Mouse (Mus musculus) gastrocnemius, adult 8-10 months (tissue): ENCODE measurements around the gene Cdyl. TPM values are rescaled to one million over a fixed set of nuclear protein-coding genes. Genes with fewer than 3 reads are reported as not detected.

Experiments
- DNase-seq, 2 experiments: peaks; one replicate each; pipeline ENCODE4 v3.0.0; 2022; ENCODE audit warnings: low spot score in 2 of 2
- total RNA-seq, 4 experiments: library from RNA; stranded (reverse); gene quantifications; 2 replicates each; pipeline ENCODE4 v1.2.4; 2022

Cdyl gene
- total RNA-seq, 4 experiments from 2014 or later: 4.7 to 5.7 (median 5.4) TPM

DNA sequence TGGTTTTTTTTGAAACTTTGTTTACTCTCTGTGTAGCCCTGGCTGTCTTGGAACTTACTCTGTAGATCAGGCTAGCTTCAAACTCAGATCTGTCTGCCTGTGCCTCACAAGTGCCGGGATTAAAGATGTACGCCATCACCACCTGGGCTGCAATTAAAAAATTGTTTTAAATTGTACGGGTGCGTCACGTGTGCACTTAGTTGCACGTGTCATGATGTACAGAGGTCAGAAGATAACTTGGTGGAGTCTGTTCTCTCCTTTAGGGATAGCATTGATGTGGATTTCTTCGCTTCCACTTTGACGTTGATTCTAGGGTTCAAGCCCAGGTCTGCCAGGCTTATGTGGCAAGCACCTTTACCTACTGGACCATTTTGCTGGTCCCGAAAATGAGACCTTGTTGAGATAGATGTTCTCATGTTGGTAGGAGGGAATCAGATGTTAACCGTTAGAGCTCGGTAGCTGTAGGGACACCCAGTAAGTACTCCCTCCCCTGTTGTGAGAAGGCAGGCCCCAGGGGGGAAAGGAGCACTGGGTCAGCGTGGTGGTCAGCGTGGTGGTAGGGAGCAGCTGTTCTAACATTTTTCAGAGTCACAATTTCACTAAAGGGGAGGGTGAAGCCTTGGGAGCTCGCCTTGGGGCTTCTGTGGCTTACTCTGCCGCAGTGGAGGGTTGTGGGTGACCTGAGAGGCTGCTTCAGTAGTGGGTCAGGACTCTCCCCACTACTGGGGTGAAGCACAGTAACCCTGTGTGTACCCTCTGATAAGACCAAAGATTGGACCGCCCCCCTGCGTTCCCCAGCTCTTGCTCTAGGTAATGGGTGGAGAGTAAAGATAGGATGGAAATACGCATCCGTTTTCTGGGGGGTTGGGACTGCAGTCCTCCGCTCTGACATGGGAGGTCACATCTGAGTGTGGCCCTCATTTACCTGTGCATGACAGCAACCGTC is 97.0 kb downstream of the Cdyl start:
- DNase-seq: no peak

DNA sequence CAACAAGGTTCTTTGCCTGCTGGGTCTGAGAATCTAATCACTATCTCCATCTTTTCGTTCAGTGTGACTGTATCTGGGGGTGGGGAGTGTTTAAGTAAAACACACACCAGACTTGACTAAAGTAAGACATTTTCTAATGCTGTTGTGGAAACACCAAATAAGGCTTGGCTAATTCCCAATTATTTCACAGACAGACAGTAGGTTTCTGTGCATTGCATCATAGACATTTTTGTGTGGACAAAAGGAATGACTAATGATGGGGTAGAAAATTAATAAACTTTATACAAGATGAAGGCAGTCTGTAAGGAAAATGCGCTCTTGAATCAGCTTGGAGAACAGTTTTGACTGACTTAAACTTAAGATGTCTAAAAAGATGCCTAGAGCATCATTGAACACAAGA is 100.7 kb downstream of the Cdyl start:
- DNase-seq: no peak

- no peak for DNase-seq
Measured at GRCm38 (mm10) chr13:35764559-35764958, 104.9 kb downstream of the Cdyl start.

DNA sequence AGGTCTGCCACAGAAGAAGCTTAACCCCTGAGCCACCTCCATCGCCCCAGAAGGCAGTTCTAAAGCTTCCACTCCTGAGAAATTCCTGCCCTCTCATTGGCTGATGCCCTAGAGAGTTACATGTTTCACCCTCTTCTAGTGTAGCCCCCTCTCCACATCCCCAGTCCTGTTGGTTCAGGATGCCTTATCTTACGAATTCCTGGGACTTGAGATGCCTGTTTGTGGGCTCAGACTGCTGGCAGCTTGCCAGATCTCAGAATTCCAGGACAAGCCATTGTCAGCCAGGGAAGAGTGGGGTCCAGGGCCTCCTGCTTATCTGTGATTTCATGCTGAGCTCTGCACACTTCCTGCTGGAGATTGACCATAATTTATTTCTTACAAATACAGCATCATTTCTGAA is 106.2 kb downstream of the Cdyl start:
- no peak for DNase-seq

DNA sequence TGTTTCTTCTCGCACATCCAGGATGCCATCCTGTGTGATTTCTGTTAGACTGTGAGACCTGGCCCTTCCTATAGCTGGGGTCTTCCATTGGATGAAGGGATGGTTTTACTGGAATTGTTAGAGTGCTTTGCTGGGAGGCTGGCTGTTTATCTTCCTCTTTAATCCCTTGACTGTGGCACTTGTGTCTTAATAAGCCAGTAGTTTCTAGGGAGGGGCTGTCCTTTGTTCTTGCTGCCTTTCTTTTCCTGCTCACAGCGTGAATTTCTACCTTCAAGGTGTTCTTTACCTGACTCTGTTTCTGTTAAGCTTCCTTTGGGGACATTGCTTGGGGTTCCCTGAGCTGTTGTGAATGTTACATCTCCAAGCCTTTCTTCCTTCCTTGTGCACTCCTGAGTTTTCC is 110.0 kb downstream of the Cdyl start:
- DNase-seq: no peak

- no peak for DNase-seq
Measured at GRCm38 (mm10) chr13:35770421-35770820, 110.8 kb downstream of the Cdyl start.

GRCm38 (mm10) chr13:35771968-35772382 is 112.3 kb downstream of the Cdyl start:
- no peak for DNase-seq

DNA sequence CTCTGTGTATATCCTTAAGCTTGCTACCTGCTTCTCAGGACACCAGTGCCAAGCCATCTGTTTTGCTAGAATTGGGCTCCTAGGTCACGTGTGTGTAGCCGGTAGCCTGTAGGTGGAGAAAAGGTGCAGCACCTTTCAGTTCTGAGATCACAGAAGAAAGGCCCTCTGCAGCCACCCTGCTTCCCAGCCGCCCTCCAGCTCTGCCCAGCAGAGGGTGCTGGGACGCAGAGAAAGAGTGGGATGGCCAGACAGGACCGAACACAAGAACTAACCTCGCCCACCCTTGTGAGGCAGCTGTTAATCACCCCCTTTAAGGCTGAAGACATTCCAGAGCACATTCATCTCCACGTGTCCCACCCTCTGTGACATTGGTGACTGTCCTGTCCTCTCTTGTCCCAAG is 114.1 kb downstream of the Cdyl start:
- DNase-seq: no peak

- DNase-seq: no peak
Measured at GRCm38 (mm10) chr13:35776123-35776522, 116.5 kb downstream of the Cdyl start.

DNA sequence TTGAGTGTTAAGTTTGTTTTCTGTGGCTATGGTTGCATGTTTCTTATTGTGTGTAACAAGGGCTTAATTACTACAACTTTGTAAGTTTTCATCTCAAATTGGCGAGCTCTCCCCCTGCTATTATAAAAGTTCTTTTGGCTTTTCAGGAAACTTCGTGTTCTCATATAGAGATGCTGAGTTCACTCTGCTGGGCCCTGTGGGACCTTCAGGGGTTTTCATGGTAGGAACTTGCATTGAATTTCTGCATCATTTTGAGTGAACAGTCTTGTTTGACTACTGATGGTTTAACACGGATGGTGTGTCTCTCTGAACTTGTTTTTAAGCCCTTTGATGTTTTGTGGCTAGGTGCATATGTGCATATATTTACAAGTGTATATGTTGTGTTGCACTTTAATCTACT is 121.1 kb downstream of the Cdyl start:
- DNase-seq: no peak

- no peak for DNase-seq
Measured at GRCm38 (mm10) chr13:35781755-35782154, 122.1 kb downstream of the Cdyl start.

- peak in 1 of 2 experiments; percentile 22 for DNase-seq
Measured at GRCm38 (mm10) chr13:35782949-35783348, 123.3 kb downstream of the Cdyl start.

DNA sequence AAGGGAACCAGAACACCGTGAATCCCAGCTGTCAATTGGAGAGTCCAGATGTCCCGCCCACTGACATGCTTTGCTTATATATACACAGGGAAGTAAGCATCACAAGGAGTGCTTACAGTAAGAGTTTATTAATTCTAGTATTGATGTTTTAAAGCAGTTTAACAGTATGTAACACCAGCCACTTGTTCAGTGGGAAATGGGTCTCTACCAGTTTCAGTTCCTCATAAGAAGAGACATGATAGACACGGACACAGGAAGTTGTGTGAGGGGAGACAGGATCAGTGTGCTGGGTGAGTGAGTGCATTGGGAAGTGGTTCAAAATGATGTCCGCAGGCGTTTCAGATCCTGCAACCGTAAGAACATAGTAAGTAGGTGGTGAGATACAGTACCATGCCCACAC is 123.9 kb downstream of the Cdyl start:
- no peak for DNase-seq

DNA sequence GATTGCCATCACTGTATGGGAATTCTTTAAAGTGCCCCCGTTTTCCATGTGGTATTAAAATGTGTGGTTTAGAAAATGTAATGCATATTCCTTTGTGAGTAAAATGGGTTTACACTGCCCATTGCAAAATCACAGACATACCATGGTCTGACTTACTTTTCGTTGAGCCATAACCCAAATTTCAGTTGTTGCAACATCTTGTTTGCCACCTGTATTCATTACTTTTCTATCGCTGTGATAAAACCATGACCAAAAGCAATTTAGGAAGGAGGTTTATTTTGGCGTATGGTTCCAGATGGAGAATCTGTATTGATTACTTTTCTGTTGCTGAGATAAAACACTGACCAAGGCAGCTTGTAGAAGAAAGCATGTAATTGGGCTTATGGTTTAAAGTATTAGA is 124.6 kb downstream of the Cdyl start:
- DNase-seq: no peak

GRCm38 (mm10) chr13:35785330-35785939 is 125.8 kb downstream of the Cdyl start:
- no peak for DNase-seq

DNA sequence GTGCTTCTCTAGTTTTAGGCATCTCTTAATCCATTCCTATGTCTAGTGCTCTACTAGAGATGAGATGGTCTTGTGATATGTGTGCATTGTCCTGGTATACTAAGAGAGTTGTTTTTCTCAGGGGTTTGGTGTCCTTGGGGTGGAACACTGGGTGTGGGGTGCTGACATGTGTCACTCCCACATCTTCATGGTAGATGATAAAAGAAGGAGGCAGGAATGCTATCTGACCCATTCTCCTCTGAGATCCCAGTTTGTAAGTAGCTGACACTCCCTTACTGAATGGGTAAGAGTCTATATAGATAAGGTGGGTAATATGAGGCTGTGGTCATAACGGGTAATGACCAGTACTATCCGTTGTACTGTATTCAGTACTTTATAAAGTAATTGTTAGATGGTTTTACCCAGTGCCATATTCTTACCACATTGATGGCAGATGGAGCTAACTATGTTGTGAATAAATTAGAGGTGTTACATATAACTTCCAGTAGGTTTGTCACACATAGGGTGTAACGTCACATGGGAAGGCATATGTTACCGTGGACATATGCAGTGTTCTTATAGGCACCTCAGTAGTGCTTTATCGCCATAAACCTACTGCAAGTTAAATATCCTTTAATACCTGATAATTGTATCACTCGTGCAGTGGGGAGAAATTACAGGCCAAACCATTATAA is 127.2 kb downstream of the Cdyl start:
- no peak for DNase-seq

DNA sequence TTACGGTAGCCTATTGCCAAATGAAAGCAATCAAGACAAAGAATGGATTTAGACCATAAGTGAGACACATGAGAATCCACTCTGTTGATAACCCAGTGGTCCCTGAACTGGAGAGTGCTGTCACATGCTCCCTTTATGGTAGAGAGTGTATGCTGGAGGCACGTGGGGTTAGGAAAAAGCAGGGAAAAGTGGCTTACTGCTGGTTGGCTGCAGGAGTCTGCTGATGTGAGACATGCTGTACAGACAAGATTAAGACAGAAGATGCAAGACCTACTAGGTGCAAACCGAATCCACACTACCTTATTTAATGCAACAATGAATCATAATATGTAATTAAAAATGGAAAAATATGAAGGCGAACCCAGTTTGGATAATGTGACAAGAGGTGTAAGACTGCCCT is 129.9 kb downstream of the Cdyl start:
- no peak for DNase-seq

DNA sequence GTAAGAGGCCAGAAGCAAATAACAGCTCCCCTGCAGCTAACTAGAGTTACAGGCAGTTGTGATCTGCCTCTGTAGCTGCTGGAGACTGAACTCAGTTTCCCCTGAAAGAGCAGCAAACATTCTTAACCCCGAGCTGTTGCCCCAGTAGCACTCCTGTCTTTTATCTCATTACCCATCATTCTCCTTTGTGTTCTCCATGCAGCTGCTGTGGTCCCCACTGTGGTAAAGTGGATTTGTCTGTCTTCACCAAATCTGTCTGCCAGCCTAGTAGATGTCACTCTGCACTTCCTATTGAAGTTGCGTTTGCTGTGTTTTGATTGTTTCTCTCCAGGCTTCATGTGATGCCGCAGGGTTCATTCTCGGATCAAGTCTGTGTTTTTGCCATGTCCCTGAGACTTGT is 130.8 kb downstream of the Cdyl start:
- DNase-seq: no peak

DNA sequence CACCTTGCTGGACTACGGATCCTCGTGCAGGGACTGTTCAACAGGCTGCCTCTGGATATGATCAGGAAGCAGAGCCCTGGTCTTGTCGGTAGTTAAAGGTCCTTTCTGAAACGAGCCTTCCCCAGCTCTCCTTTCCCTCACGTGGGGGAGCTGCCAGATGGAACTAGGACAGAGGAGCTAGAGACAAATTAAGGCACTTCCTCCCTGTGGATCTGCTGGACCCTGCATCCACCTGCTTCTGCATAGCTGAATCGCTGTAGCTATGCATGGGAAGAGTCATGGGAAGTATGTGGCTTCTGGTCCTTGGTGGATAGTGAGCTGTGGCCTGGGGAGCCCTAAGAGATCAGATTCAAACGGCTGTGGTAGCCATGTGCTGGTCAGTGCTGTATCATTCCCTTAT is 134.7 kb downstream of the Cdyl start:
- no peak for DNase-seq

DNA sequence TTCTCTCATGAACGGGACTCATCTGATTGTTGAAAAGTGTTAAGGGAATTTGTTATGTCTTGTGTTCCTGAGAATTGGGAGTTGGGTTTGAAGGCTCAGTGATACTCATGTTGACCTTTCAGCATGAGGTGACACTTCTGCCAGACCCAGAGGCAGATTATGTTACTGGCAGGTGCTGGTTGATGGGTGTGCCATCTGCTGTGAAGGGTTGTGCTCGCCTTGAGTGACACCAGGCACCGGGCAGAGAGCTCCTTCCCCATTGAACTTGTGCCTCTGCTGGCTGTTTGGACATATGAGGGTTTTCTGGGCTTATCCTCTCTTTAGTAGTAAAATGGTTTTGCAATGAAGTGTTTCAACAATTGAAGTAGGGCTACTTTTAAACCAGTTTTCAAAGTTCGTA is 135.1 kb downstream of the Cdyl start:
- peak; percentile 50 to 53 for DNase-seq

GRCm38 (mm10) chr13:35795887-35796286 is 136.3 kb downstream of the Cdyl start:
- no peak for DNase-seq

DNA sequence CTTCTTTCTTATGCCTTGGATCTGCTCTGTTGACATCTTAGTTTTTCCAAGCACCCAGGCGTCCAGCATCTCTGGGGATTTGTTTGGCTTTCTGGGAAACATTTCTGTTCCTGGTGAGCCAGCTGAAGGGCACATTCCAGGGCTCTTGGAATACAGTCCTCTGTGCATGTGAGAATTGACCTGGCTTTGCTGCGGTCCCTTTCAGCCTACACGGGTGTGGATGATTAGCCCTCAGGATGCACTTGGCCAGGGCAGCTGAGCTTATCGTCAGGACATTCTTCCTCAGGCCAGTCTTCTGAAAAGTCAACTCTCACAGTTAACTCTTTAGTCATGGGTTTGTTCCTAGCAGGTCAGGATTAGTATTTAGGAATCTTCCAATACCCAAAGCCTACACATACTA is 136.7 kb downstream of the Cdyl start:
- no peak for DNase-seq
